Mouse (Mus musculus): ENCODE measurements at regions not wholly inside any gene's neighbourhood (a gene's known extent, or its start where the extent isn't known, plus 50 kb on each side); places are given as distances from the start of the nearest gene placed in this dataset.

DNA sequence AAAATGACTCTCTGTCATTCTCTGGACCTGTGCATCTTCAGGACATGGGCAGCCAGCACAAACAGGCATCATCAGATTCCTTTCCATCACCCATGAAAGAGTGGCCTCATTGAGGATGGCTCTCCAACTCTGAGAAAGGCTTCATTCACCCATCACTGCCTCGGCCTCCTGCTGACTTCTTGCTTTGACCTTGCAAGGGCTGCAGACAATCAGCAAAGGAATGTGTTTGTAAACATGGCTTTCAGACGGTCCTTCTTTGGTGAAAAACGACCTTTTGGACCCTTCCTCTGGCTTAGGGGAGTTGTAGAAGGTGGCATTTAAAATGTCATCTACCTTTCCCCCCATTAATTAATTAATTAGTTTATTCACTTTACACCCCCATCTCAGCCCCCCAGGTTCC is 134.3 kb downstream of the Moxd1 start:
- ATAC-seq, result no peak

DNA sequence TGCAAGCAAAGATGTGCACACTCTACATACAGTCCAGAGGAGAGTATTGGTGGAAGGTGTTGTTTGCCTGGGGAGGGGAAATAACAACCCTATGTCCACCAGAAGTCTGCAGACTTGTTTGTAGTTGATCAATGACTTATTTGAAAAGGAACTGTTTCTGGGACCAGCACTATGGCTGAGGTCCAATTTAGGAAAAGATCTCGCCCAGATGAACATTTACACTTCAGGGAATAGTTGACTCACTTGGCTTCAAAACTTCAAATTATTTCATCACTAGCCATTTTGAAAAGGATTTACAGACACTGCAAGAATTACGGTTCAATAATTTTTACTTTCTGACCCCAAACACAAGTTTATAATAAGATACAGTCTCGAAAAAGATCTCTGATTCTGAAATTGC is 138.1 kb downstream of the Moxd1 start:
- ATAC-seq, result no peak

DNA sequence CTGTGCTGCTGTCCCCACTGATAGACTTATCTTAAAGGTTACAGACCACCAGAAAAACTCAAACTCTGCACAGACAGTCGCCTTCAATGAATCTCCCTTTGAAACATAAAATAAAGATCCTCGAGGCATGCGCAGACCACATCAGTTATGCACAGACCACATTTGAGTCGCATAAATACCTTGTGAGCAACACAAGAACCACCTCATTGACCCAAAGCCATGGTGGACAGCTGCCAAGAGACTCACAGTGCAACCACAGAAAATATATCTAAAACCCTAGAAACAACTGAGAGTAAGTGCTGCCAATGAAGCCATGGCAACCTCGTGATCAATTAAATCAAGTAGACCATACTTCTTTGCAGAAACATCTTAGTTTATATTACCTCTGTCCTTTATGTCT is 142.1 kb downstream of the Moxd1 start:
- ATAC-seq, result no peak

DNA sequence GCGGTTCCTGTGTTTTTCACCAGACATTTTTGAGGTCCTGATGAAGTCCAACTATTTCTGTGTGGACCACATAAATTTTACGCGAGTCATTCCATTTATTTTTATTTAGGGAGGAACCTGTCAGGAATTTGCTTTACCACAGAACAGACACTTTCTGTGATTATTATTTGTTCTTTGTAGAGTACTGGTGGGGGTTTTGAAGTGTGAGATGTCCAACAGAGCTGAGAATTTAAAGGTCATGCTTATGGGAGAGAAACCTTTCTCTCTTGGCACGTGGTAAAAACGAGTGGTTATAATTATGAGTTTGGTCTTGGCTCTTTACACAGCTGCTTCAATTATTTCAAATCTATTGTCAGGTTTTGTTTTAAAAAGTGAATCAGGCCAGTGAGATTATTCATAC is 143.7 kb downstream of the Moxd1 start:
- no peak for ATAC-seq

DNA sequence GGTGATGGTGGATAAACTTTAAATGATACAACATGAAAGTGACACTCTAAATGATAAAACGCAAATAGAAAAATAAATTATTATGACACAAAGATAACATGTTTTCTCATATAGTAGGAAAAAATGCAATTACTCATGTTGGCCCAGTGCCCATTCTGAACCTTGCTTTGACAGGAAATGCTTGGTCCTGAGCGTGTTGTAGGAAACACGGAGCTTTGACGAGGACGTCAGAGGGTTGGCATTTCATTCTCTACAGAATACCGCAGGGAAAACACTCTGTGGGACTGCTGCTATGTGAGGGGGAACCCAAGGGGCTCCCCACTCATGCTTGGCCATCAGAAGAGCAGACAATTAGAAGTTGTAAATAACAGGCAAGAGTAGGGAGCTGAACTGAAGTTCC is 150.6 kb downstream of the Moxd1 start:
- no peak for ATAC-seq

DNA sequence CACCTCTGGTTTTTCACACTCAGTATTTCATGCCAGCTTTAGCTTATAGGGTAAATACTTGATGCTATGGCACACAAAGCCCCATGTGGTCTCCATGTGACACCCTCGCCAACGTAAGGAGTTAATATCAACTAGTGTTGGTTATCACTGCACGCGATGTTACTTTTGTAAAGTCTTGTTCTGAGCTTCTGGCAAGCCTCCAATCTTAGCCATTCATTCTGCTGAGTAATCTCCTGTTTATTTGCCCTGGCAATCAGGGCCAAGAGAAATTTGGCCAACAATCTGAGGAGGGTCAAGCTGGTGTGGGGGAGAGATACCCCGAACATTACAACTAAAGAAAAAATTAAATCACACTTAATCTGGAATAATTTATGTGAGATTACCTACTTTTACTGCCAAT is 156.0 kb downstream of the Moxd1 start:
- ATAC-seq, result no peak

DNA sequence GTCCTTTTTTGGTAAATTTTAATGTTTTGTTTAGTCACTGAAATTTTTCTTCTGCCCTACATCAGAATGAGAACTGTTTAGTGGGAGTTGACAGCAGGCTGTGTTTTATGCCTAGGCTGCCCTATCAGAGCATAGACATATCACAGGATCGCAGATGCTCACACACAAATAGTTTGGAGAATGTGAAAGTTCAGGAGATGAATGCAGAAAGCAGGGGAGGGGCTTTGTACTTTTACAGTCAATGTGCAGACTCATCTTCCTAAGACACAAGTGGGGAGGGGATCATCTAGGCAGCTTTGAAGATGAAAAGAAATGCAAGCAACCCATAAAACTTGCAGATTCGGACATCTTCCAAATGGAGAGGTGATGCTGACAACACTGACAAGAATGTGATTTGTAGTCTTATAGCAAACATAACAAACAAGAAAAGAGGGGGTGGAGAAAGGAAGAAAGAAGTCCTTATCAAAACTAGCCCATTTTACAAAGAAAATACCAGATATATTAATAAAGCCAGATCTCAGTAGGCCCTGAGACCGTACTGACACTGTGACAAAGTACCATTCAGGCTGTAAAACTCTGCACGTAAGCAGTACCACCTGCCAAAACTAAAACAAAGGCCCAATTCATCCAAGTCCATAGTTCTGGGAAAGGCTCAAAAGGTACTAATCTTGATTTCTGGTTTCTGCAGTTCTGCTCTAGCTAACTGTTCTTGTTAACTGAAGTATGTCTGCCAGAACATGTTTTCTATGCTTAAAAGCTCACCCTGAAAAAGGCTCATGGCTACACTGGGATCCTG is 157.4 kb downstream of the Moxd1 start:
- ATAC-seq, result no peak

DNA sequence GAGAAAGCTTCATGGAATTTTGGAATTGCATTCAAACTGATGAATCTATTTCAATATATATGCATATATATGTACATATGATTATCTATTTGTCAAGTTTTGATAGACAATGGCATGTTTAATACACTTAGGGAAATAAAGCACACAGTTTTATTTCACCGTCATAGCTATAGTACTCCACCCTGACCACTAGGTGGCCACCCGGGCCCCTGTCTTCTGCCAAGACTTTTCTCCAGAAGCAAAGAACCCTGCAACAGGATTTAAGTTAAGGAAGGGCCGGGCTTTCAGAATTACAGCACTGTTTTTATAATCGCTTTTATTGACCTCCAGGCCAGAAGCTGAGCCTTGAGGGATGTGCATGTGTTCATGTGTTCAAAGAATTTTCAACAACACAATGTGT is 158.6 kb downstream of the Moxd1 start:
- ATAC-seq, result no peak

DNA sequence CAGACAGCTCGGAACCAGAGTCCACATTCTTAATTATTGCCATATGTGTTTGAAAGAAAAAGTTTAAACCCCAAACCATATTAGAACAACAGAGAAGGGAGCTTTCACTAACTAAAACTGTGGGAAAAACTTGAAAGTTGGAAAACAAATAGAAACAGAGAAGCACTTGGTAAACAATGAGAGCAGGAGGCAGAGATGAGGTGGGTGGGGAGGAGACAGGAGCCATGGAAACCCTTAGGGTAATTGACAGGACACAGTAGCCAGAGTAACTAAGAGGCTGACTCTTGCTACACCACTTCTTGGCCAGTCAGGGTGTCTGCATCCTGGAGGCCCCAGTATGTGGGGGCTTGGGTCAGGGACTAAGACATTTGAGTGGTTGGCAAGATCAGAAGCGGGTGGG is 160.7 kb downstream of the Moxd1 start:
- no peak for ATAC-seq

DNA sequence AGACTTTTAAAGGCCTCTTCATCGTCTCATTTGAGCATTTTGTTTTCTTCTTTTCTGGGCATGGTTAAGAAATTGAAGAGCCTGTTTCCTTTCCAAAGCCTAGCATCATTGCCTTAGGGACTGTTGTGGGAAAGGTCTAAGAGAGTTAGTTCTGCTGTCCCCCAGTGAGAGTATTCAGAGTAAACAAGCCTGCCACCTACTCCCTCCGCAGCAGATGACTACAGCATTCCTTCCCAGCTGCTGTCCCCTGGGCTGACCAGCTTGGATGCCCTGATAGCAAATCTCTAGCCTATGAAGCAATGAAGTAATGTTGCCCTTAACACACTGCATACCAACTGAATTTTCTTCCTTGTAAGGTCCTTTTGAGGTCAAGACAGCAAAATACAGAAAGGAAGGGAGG is 164.9 kb downstream of the Moxd1 start:
- ATAC-seq, result no peak

DNA sequence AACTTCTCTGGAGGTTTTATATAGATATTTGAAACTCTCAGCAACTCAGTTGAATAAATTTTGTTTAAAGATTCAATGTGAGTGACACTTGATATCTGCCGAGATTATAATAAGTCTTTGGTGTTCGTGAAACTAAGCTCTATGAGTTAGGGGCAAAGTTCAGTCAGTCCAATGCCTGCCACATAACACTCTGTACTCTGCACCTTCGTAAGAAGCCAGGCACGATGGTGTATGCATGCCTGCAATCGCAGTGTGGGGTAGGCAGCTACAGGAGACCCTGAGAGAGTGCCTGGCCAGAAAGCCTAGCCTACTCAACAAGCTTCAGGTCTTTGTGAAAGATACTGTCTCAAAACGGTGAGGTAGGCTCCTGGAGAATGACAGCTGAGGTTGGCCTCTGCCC is 167.7 kb downstream of the Moxd1 start:
- ATAC-seq, result no peak

DNA sequence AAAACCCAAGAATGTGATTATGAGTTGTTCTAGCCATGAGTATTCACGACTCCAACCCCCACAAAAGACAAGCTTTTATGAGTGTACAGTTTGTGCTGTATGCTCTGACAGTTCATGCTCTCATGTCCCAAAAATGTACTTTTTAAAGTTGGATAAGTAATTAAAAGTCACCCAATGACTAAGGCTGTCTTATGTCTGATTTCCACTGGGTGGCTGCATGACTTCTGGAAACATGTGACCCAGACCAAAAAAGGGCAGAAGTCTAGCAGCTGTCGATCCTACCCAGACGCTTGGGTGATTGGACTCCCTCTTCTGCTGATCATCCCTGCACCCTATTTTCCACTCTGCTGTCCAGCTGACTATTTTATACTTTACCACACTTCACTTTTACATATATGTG is 168.7 kb downstream of the Moxd1 start:
- ATAC-seq, result no peak

DNA sequence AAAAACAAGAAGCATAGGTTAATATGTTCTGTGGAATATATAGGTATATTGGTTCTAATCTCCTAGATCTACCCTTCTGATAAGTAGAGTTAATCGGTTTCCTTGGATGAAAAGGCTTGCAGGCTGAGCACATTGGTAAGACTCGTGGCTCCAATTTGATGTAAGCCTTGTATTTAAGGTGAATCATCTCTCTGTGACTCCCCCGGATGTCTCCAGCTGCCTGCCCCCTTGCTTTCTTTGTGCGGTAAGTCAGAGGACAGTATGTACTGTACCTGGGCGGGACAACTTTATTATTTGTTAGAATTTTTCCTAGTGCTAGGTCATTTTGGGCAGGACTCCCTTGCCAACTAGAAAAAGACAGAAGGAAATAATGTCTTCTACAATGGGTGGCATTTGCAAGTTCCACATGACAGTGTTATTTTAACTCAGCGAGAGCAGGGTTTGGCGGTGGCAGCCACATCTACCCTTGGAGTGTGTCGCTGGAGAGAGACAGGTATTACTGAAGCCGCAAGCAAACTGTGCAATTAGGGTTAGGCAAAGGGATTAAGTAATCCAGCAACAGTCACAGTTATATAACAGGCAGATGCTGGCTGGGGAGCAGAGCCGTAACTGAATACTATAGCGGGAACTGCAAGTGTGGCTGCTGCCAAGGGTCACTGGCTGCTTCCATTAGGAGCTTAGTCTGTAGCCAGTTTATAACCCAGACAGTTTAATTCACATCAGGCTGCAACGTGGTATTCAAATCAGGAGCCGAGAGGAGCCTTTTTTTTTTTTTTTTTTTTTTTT is 172.9 kb downstream of the Moxd1 start:
- no peak for ATAC-seq

DNA sequence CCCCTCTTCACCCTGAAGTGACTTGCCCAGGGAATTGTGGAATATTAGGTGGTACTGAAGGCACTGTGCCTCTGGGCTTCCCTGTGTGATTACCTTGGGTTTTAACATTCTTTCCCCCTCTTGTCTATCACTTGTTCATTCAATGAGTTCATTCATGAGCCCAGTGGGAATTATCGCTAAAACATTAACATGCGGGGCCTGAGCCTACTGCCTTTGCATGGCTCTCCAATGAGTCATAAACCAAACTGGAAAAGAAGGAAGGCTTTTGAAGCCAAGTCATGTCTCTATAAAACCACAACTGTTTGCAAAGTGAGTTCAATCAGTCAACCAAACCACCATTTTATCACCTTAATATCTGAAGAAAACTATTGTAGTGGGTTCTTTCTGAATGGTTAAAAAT is 173.8 kb downstream of the Moxd1 start:
- no peak for ATAC-seq

DNA sequence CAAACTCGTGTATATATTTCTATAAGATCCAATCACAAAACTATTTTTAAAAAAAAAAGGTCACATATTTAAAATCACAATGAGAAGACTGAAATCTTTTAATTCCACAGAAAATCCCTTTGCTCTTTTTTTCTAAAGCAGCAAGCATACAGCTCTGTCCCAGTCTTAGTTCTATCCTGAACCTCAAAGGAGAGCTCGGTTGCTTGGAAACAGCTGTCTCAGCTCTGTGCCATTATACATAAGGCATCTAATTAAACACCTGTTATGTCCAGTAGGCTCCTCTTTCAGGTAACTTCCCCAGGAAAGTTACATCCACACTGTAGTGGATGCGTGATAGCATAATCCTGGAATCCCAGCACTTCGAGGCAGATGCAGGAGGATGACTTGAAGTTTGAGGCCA is 181.5 kb downstream of the Moxd1 start:
- ATAC-seq, result no peak

DNA sequence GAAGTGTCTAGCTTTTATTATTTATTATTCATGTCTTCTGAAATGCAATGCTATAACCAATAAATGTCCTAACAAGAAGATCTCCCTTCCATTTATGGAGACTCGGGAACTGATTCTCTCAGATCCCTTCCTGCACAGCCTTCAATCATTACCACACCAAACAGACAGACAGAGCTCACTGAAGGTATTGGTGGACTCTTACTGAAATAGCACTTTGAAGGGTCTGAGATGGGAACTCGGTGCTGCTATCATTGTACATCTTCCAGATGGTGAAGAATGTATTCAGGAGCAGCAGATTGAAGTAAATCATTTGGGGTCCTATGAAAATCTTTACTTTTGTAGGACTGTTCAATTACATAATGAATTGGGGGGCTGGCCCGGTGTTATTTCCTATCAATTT is 183.6 kb downstream of the Moxd1 start:
- ATAC-seq, result no peak

DNA sequence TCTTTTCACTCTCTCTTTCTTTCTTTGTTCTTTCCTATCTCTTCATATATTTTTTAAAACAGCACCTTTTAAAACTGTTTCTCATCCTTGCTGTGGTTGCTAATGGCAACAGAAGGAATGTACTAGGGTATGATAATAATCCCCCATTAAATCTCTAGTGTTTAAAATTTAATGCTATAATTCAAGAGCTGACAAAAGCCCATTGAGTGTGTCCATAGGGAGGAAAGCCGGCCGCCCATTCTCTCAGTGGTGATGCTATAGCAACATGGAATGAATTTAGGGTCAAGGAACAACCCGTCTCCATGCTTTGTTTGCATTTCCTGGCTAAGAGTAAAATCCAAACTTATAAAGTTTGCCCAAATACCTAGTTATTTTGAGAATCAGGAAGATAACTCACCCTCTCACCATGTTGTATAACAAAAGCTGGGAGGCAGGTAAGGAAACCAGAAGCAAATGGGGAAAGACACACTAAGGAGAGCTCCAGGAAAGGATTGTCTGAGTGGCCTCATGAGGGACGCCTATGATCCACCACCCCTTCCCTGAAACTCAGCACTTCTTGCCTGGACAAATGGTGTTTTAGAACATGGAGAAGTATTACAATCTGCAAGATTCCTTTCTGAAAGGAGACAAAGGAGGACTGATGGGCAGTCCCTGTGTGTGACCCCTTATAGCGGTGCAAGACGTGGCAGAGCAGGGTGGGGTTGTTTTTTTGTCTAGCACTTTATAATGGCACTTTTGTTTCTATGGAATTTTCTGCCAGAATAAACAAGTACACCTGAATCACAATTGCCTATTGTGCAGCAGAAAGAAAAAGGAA is 184.3 kb downstream of the Moxd1 start:
- no peak for ATAC-seq

DNA sequence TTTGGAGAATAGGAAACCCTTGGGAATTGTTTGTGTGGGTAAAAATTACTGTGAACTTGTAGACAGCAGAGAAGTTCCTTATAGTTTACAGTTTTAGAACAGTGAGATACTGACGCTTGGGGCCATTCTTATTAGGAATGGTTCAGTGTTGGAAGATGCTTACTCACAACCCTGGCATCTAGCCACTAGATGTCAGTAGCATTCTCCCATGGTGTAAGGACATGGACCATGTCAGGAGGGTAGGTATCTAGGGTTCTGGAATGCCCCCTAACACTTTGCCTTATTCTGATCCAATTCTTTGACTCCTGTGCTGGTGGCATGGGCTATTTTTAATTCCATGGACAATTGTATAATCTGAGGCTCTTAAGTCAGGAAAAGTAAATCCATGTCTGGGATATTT is 185.3 kb upstream of the Ccn2 start:
- ATAC-seq, result peak; percentile 58

DNA sequence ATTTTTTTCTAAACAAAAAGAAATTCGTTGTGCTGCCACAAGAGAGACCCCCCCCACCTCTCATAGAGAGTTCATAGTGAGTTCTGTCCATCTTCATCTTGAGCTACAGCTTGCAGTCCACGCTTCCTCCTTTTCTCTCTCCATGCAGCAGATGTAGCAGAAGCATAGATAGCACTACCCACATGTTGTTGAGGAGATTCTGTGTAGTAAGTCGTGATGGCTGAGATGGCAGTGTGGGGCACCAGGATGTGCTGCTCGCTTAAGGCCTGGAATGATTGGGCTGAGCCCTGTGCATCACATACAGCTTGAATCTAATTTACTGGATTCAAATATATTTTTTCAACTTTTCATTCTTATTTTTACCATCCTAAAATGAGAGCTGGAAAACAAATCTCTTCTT is 184.4 kb upstream of the Ccn2 start:
- ATAC-seq, result no peak

DNA sequence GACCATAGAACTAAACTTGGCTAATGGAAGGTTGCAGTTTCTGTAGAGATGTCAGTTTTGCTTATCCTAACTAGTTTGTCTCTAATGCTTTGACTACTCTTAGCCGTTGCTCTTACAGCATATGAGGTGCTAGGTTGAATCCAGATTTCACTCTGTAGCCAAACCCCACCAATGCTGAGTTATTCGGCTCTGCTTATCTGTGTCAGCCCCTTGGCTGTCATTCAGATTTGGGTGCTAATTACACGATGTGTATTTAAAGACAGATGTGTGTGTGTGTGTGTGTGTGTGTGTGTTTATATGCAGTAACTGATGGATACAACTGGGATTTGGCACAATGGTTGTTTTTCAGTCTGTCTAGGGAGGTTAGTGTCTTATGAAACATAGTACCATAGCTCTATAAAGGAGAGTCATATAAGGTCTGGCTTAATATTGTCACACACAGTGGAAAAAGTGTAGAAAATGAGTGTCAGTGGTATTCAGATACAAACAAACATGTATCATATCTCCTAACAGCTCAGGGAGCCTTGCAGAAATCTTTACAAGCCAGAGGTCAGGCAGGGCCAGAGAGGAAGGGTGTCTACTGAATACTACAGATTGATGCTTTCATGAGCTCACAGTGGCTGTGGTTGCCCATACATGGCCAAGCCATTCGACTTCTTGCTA is 172.6 kb upstream of the Ccn2 start:
- ATAC-seq, result no peak

DNA sequence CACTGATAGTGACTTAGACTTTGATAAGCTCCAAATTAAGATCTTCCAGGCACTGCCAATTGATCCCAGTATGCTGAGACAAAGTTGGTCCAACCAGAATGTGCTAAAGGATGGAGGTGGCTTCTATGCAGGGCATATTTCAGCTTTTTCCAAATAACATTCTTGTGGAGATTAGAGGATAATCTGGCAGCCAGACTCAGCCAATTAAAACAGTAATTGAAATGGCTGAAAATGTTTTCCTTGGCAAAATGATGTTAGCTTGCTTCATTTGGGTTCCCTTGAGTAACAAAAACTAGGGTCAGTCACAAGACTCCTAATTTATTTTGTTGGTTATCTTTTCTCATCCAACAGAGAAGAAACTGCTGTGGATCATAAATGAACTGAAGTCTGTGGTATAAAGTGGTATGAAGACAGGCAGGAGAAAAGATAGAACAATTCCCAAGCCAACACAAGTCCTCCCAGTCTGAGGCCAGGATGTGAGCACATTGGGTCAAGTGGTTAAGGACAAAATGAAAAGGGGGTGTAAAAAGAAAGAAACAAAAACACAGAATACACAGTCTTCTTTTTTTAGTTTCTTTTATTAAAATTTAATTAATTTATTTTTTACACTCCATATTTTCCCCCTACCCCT is 161.4 kb upstream of the Ccn2 start:
- ATAC-seq, result no peak

DNA sequence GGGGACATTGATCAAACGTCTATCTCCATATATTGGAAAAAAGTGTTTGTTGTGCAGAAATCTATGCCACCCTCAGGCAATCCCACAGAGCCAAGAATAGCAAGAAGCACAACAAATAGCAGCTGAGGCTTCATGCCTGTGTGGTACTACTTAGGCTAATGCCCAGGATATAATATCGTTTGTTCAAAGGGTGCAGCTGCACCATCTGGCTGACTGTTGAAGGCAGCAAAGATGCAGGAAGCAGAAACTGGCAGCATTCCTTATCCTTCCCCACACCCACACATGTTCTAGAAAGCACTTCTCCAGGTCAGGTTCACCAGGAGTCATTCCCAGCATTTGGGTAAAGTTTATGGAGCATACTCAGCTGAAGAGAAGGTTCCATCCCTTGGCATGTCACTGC is 158.1 kb upstream of the Ccn2 start:
- ATAC-seq, result no peak

DNA sequence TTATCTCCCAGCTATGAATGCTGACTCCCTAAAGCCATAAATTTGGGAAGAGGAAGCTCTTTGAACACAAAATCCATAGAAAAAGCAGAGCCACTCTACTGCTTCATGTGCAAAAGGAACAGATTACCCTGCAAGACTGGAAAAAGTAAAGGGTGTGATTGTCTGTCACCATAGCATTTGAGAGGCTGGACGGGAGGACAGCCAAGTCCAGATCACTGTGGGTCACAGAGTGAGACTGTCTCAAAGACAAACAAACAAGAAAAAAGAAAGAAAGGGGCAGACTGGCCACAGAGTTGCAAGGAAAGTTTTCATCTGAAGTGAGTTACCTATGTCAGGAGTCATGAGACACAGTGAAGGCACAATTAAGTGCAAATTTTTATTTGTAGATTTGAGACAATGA is 150.7 kb upstream of the Ccn2 start:
- no peak for ATAC-seq

Data from inflammation-experienced regulatory T-cells, adult 6 months (primary cell).